Mouse (Mus musculus) cerebellum, postnatal 4 days (tissue): ENCODE results near the gene Mid1.
"Not testable (repeated sequence)": the region's sequence is repeated elsewhere in the genome, so short reads cannot be mapped to it uniquely, and the experiment has no call there.

Source experiments
- DNase-seq, 2 experiments: peaks; one replicate each; pipeline ENCODE4 v3.0.0; 2022; ENCODE audit warnings: low spot score in 2 of 2, mixed read lengths in 1 of 2

Gene Mid1

GRCm38 (mm10) chrX:169985796-169986195 lies 300.8 kb downstream of the Mid1 start:
- DNase-seq, result peak in 1 of 2 experiments; percentile 65

DNA sequence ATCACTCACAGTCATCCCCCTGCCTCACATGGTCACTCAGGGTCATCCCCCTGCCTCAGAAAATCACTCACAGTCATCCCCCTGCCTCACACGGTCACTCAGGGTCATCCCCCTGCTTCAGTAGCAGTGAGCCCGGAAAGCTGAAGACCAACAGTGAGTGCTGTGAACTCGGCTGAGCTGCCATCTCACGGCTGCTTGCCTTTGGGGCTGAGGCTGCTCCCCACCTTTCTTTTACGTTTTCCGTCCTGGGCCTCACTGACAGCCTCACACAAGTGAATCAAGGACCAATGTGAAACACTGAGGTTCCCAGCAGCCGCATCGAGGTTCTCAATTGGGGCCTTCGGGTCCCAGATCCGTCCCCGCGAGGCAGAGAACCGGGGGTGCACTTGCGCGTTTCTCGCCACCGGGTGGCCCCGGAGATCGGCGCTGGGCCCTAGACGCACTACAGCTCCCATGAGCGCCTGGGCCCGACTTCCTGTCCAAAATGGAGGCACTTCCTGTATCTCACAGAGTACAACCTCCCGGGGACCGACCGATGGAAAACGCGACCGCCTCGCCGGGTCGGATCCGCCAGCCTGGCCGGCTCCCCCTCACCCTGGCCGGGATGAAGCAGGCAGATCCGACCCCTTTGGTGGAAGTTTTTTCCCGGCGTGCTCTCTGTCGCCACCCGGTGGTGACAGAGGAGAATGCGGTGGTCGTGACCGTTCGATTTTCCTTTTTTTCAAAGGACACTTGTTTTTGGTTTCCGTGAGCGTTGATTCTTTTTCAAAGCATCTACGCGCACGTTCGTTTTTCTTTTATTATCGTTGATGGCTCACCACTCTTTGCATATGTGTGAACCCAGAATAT lies 301.7 kb downstream of the Mid1 start:
- peak; percentile 83 to 97 for DNase-seq

- peak; percentile 35 to 71 for DNase-seq
These were observed 302.4 kb downstream of the Mid1 start for GRCm38 (mm10) chrX:169987368-169987837.

GRCm38 (mm10) chrX:169988571-169989218 lies 303.7 kb downstream of the Mid1 start:
- DNase-seq, result peak in 1 of 2 experiments; percentile 62

GRCm38 (mm10) chrX:169989219-169989595 lies 304.2 kb downstream of the Mid1 start:
- DNase-seq, result not testable (repeated sequence)

DNA sequence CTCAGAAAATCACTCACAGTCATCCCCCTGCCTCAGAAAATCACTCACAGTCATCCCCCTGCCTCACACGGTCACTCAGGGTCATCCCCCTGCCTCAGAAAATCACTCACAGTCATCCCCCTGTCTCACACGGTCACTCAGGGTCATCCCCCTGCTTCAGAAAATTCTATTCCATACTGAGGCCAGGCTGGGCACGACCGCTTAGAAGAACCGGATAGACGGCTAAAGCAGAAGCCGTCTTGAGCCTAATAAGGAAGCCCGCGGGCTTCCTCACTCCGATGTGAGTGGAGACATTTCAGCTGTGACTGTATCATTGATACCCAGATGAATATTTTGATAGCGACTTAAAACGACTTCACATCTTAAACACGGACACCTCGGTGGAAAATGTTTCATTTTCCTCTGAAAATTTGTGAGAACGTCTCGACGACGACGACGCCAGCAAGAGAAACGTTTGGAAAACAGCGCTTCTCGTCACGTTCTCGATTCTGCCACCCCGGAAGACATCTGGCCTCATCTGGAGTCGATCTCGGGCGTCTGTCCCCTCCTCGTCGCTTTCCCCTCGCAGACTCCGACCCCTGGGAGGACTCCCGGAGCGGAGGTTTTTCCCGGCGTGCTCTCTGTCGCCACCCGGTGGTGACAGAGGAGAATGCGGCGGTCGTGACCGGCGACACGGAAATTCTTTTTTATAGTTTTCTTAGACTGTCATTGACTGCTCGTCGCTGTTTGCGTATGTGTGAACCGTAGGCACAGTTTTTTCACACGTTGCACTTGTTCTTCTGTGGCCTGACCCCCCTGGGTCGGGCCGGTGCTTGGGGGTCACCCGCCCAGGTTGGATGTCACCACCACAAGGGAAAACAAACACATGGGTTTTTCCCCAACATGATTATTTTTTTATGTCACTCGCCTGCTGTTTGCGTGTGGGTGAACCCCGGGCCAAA lies 305.0 kb downstream of the Mid1 start:
- DNase-seq, result peak; percentile 80 to 93

DNA sequence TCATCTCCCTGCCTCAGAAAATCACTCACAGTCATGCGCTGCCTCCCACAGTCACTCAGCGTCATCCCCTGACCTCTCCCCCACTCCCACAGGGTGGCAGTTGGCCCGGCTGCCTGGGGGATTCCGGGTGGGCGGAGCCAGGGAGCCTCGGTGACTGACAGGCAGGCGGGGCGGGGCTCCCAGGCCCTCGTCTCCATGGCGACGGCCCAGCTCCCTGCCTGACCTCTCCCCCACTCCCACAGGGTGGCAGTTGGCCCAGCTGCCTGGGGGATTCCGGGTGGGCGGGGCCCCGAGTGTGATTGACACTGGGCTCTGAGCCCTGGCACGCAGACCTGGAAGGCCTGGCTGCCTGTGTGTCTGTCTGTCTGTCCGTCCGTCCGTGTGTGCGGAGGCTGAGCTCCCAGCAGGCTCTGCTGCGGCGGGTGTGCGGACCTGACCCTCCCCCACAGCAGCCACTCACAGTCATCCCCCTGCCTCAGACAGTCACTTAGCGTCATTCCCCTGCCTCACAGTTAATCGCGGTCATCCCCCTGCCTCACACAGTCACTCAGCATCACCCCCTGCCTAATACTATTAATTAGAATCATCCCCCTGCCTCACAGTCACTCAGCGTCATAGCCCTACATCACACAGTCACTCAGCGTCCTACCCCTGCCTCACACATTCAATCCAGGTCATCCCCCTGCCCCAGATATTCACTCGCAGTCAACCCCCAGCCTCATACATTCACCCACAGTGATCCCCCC lies 306.3 kb downstream of the Mid1 start:
- peak; percentile 97 to 100 for DNase-seq

DNA sequence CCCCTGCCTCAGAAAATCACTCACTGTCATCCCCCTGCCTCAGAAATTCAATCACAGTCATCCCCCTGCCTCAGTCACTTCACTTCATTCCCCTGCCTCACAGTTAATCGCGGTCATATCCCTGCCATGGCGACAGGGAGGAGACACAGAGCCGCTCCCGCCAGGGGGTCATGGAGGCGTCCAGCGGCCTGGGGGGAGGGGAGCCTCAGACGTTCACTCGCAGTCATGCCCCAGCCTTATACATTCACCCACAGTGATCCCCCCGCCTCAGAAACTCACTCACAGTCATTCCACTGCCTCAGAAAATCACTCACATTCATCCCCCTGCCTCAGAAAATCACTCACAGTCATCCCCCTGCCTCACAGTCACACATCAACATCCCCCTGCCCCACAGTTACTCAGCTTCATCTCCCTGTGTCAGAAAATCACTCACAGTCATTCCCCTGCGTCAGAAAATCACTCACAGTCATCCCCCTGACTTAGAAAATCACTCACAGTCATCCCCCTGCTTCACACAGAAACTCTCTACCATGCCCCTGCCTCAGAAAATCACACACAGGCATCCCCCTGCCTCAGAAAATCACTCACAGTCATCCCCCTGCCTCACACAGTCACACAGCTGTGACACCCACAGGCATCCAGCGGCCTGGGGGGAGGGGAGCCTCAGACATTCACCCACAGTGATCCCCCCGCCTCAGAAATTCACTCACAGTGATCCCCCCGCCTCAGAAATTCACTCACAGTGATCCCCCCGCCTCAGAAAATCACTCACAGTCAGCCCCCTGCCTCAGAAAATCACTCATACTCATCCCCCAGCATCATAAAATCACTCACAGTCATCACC lies 307.3 kb downstream of the Mid1 start:
- DNase-seq, result peak in 1 of 2 experiments; percentile 68

DNA sequence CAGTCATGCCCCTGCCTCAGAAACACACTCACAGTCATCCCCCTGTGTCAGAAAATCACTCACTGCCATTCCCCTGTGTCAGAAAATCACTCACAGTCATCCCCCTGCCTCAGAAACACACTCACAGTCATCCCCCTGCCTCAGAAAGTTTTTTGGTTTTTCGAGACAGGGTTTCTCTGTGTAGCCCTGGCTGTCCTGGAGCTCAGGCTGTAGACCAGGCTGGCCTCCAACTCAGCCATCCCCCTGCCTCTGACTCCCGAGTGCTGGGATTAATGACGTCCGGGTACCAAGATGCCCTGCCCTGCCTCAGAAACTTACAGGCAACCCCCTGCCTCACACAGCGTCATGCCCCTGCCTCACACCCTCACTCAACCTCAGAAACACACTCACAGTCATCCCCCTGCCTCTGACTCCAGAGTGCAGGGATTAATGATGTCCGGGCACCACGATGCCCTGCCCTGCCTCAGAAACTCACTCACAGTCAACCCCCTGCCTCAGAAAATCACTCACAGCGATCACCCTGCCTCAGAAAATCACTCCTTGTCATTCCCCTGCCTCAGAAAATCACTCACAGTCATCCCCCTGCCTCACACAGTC lies 308.1 kb downstream of the Mid1 start:
- DNase-seq, result peak; percentile 20 to 52

- DNase-seq, result peak; percentile 59 to 77
These were observed 309.2 kb downstream of the Mid1 start for GRCm38 (mm10) chrX:169994011-169994865.

DNA sequence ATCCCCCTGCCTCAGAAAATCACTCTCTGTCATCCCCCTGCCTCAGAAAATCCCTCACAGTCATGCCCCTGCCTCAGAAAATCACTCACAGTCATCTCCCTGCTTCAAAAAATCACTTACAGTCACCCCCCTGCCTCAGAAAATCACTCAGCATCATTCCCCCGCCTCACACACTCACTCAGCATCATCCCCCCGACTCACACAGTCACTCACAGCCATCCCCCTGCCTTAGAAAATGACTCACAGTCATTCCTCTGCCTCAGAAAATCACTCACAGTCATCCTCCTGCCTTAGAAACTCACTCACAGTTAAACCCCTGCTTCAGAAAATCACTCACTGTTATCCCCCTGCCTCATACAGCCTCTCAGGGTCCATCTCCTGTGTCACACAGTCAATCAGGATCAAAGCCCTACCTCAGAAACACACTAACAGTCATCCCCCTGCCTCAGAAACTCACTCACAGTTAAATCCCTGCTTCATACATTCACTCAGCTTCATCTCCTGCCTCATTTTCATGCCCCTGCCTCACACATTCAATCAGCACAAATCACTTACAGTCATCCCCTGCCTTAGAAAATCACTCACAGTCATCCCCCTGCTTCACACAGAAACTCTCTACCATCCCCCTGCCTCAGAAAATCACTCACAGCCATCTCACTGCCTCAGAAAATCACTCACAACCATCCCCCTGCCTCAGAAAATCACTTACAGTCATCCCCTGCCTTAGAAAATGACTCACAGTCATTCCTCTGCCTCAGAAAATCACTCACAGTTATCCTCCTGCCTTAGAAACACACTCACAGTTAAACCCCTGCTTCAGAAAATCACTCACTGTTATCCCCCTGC lies 310.1 kb downstream of the Mid1 start:
- not testable (repeated sequence) for DNase-seq

DNA sequence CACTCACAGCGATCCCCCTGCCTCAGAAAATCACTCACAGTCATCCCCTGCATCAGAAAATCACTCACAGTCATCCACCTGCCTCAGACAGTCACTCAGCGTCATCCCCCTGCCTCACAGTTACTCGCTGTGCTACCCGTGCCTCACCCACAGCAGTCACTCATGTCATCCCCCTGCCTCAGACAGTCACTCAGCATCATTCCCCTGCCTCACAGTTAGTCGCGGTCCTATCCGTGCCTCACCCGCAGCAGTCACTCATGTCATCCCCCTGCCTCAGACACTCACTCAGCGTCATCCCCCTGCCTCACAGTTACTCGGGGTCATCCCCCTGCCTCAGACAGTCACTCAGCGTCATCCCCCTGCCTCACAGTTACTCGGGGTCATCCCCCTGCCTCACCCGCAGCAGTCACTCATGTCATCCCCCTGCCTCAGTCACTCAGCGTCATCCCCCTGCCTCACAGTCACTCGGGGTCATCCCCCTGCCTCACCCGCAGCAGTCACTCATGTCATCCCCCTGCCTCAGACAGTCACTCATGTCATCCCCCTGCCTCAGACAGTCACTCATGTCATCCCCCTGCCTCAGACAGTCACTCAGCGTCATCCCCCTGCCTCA lies 311.0 kb downstream of the Mid1 start:
- DNase-seq, result not testable (repeated sequence)

DNA sequence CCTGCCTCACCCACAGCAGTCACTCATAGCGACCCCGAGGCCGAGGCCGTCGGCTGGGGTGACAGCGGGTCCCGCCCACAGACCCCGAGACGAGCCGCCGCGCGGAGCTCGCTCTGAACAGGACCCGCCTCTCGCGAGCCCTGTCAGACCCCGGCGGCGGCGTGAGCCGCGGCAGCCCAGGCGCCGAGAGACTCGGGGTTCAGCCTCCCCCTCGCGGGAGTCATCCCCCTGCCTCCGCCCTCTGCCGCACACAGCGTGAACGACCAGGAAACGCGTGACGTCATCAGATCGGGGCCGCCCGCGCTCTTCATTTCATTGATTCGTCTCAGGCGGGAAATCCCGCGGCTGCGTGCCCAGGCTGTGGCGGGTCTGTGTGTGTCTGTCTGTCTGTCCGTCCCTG lies 311.9 kb downstream of the Mid1 start:
- peak; percentile 69 to 94 for DNase-seq

DNA sequence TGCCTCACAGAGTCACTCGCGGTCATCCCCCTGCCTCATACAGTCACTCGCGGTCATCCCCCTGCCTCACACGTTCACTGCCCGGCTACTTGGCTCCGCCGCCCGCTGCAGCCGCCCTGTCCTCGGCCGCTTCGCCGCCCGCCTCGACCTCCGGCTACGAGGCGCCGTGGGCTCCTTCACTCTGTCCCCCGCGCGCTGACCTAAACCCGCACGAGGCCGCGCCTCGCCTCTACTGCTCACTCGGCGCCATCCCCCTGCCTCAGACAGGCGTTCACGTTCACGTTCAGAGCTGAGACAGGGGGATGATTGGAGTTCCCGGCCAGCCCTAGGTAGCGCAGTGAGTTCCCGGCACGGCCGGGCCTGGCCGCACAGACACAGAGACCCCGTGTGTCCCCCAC lies 312.5 kb downstream of the Mid1 start:
- DNase-seq, result peak in 1 of 2 experiments; percentile 70

GRCm38 (mm10) chrX:169997854-169998456 lies 313.0 kb downstream of the Mid1 start:
- peak; percentile 100 for DNase-seq

- not testable (repeated sequence) for DNase-seq
These were observed 313.7 kb downstream of the Mid1 start for GRCm38 (mm10) chrX:169998559-169999219.
